8 mouse cellular contexts compared by ENCODE assay signal in the genomic region with DNA sequence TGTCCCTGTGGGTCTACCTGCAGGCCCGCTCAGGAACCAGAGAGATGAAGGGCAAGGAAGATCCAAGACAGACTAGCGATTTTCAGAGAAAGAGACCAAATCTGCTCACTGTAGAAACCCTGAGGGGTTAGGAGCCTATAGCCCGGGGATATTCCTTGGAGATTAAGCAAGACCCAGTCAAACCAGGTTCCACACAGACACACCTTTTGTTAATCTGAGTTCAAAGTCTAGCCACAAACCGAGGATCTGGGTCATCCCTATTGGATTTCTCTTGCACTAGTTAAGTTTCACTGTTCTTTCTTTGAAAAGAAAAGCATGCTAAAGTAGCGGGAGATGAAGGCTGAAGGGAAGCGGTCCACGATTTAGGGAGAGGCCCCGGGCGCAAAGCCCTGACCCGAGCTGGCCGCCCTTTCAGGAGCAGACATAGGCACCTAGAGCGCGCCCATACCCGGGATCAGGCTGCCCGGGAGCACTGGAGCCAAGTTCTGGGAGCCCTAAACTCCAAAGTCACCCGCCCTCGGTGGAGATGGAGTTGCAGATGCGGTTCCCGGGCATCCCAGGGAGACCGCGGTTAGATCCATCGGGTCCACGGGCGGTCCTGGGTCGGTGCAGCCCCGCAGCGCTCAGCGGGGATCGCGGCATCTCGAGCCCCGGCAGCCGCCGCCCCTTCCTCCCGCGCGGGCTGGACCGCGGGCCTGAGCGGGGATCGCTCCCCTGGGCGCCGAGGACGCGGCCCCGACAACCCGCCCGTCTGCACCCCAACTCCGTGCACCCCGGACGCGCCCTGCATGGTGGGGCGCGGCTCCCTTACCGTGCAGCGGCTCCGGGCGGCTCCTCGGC. TPM values are rescaled to one million over a fixed set of nuclear protein-coding genes. Genes with fewer than 3 reads are reported as not detected.
DNase-seq lines count a peak whose midpoint lies in the region; ATAC-seq and TF ChIP-seq lines count a peak whose summit lies in the region.

No protein-coding gene starts in this region.

- TF ChIP-seq CTCF in CH12.LX (conservative IDR thresholded peaks at IDR 0.05 in 1 of 2, IDR thresholded peaks at IDR 0.05 in 1 of 2; ENCODE audit: low read depth in 2 of 2, low read length in 2 of 2): no peak
- TF ChIP-seq CTCF in liver, embryonic 14.5 days (IDR thresholded peaks at IDR 0.05; ENCODE audit: low read depth): no peak
- no peak for TF ChIP-seq CTCF in olfactory bulb, adult 2 months (IDR thresholded peaks at IDR 0.05; ENCODE audit: insufficient read depth, low read depth, low read length)

- H3K4me2 ChIP-seq in CH12.LX (ENCODE audit: insufficient read depth, low read depth, poor library complexity, severe bottlenecking): peak overlapping the region; percentile 61
- peak overlapping the region; percentile 85 for H3K4me2 ChIP-seq in embryonic facial prominence, embryonic 11.5 days (ENCODE audit: low read depth, low read length)
- H3K4me2 ChIP-seq in hindbrain, embryonic 11.5 days (replicated peaks; ENCODE audit: low read depth, low read length): peak overlapping the region; percentile 76
- peak overlapping the region; percentile 76 for H3K4me2 ChIP-seq in liver, embryonic 14.5 days (ENCODE audit: low read depth)

- dilution Hi-C loops in CH12.LX (cut with MboI; ENCODE audit: extremely low pct_ligation_motif_present, extremely low pct_unique_long_range_greater_than_20kb, low sequenced_read_pairs): no loop called here

- TF ChIP-seq EP300 in CH12.LX (IDR thresholded peaks at IDR 0.05; ENCODE audit: low read length): no peak
- no peak for TF ChIP-seq EP300 in liver, embryonic 14.5 days (IDR thresholded peaks at IDR 0.05; ENCODE audit: low read depth)

- DNase-seq in gastrocnemius, postnatal 10 days: peak; percentile 53
- DNase-seq in gastrocnemius, postnatal 25 days: no peak
- no peak for DNase-seq in CH12.LX (ENCODE audit: extremely low read depth)
- DNase-seq in embryonic facial prominence, embryonic 11.5 days (ENCODE audit: low spot score): peak; percentile 60
- DNase-seq in hindbrain, embryonic 11.5 days (ENCODE audit: low spot score): peak; percentile 70
- no peak for DNase-seq in liver, embryonic 14.5 days (ENCODE audit: low read depth in 3 of 3, low spot score in 3 of 3)
- no peak for DNase-seq in frontal cortex, postnatal 14 days (ENCODE audit: low spot score in 2 of 2)

- peaks cover 9 to 12% of the 10 kb centered on the region in 2 experiments for H3K4me1 ChIP-seq in CH12.LX (ENCODE audit: control insufficient read depth in 1 of 2, insufficient read depth in 2 of 2)
- peaks cover 3% of the 10 kb centered on the region; the same call in 1 of the 2 replicates for H3K4me1 ChIP-seq in embryonic facial prominence, embryonic 11.5 days (ENCODE audit: control insufficient read depth, insufficient read depth, low read length)
- peaks cover 2% of the 10 kb centered on the region; the same call in 1 of the 2 replicates for H3K4me1 ChIP-seq in hindbrain, embryonic 11.5 days (replicated peaks; ENCODE audit: control insufficient read depth, insufficient read depth, low read length)
- peaks cover 14 to 30% of the 10 kb centered on the region in 2 experiments for H3K4me1 ChIP-seq in liver, embryonic 14.5 days (replicated peaks; ENCODE audit: control insufficient read depth in 2 of 2, insufficient read depth in 2 of 2, low read length in 1 of 2)
- H3K4me1 ChIP-seq in olfactory bulb, adult 2 months (ENCODE audit: control insufficient read depth, insufficient read depth, low read length): peaks cover 5% of the 10 kb centered on the region; the same call in 1 of the 2 replicates

- H3K79me2 ChIP-seq in CH12.LX (replicated peaks; ENCODE audit: control insufficient read depth, extremely low read depth, insufficient read depth, poor library complexity, severe bottlenecking): no peaks in the 10 kb centered on the region

- H3K9ac ChIP-seq in CH12.LX (ENCODE audit: insufficient read depth, low read depth): peak overlapping the region; percentile 57
- H3K9ac ChIP-seq in embryonic facial prominence, embryonic 11.5 days (replicated peaks; ENCODE audit: low read length): peak overlapping the region; percentile 98
- H3K9ac ChIP-seq in hindbrain, embryonic 11.5 days (ENCODE audit: low read depth, low read length): peak overlapping the region; percentile 94
- H3K9ac ChIP-seq in liver, embryonic 14.5 days (replicated peaks): peak overlapping the region; percentile 56

- peak; percentile 53 for ATAC-seq in embryonic facial prominence, embryonic 11.5 days (replicated peaks; ENCODE audit: insufficient number of reproducible peaks, low FRiP score, low TSS enrichment, low read depth)
- ATAC-seq in hindbrain, embryonic 11.5 days (ENCODE audit: low FRiP score): peak; percentile 73
- peak; percentile 75 for ATAC-seq in liver, embryonic 14.5 days (ENCODE audit: insufficient read depth)

- H3K27ac ChIP-seq in CH12.LX (ENCODE audit: insufficient read depth, low read depth): no peak overlapping the region
- H3K27ac ChIP-seq in embryonic facial prominence, embryonic 11.5 days (replicated peaks; ENCODE audit: low read depth, low read length): peak overlapping the region; percentile 81
- H3K27ac ChIP-seq in hindbrain, embryonic 11.5 days (ENCODE audit: low read depth, low read length): peak overlapping the region; percentile 37
- no peak overlapping the region for H3K27ac ChIP-seq in liver, embryonic 14.5 days
- no peak overlapping the region for H3K27ac ChIP-seq in olfactory bulb, adult 2 months (ENCODE audit: insufficient read depth, low read depth, low read length)

- 1% methylated on average over 43 of the region's 59 CpGs for WGBS in embryonic facial prominence, embryonic 11.5 days
- 3% methylated on average over 38 of the region's 59 CpGs for WGBS in hindbrain, embryonic 11.5 days
- 4% methylated on average over 58 of the region's 59 CpGs for WGBS in liver, embryonic 14.5 days (ENCODE audit: insufficient replicate concordance)
- 6% methylated on average over 56 of the region's 59 CpGs for WGBS in olfactory bulb, adult 2 months

- no peaks in the 10 kb centered on the region for H3K36me3 ChIP-seq in CH12.LX (replicated peaks in 1 of 2; ENCODE audit: control insufficient read depth in 1 of 2, insufficient read depth in 1 of 2, low read length in 1 of 2)
- no peaks in the 10 kb centered on the region for H3K36me3 ChIP-seq in embryonic facial prominence, embryonic 11.5 days (replicated peaks; ENCODE audit: control insufficient read depth, insufficient read depth, low read depth, low read length)
- H3K36me3 ChIP-seq in hindbrain, embryonic 11.5 days (ENCODE audit: control insufficient read depth, insufficient read depth, low read length): no peaks in the 10 kb centered on the region
- no peaks in the 10 kb centered on the region for H3K36me3 ChIP-seq in liver, embryonic 14.5 days (replicated peaks; ENCODE audit: control insufficient read depth, insufficient read depth, low read depth)

- TF ChIP-seq RAD21 in CH12.LX (IDR thresholded peaks at IDR 0.05; ENCODE audit: low read depth, low read length): no peak

- in situ Hi-C loops in CH12.LX (cut with MboI; ENCODE audit: low pct_ligation_motif_present, low pct_unique_long_range_greater_than_20kb, low sequenced_read_pairs): no loop called here

- H3K9me3 ChIP-seq in CH12.LX (replicated peaks; ENCODE audit: low read length): peaks cover 9% of the 10 kb centered on the region
- no peaks in the 10 kb centered on the region for H3K9me3 ChIP-seq in embryonic facial prominence, embryonic 11.5 days (replicated peaks; ENCODE audit: control insufficient read depth, low read length)
- no peaks in the 10 kb centered on the region for H3K9me3 ChIP-seq in hindbrain, embryonic 11.5 days (ENCODE audit: control insufficient read depth, low read length)
- no peaks in the 10 kb centered on the region for H3K9me3 ChIP-seq in liver, embryonic 14.5 days (ENCODE audit: control insufficient read depth, low read length)

- peak overlapping the region in 2 of 3 experiments; percentile 25 to 71 for H3K4me3 ChIP-seq in CH12.LX (replicated peaks in 1 of 3; ENCODE audit: low read depth in 2 of 3, low read length in 2 of 3, poor library complexity in 1 of 3)
- peak overlapping the region; percentile 85 for H3K4me3 ChIP-seq in embryonic facial prominence, embryonic 11.5 days (ENCODE audit: low read depth, low read length)
- peak overlapping the region; percentile 83 for H3K4me3 ChIP-seq in hindbrain, embryonic 11.5 days (ENCODE audit: low read depth, low read length)
- peak overlapping the region; percentile 63 to 66 for H3K4me3 ChIP-seq in liver, embryonic 14.5 days (ENCODE audit: insufficient read depth in 1 of 2, low read depth in 2 of 2, low read length in 2 of 2)
- peak overlapping the region; percentile 61 for H3K4me3 ChIP-seq in olfactory bulb, adult 2 months (ENCODE audit: insufficient read depth, low read depth, low read length)

- TF ChIP-seq POLR2A in CH12.LX (IDR thresholded peaks at IDR 0.05; ENCODE audit: low read depth, low read length): no peak
- no peak for TF ChIP-seq POLR2A in olfactory bulb, adult 2 months (IDR thresholded peaks at IDR 0.05; ENCODE audit: insufficient read depth, low read depth, low read length)

- peaks cover 1% of the 10 kb centered on the region for H3K27me3 ChIP-seq in CH12.LX (replicated peaks)
- no peaks in the 10 kb centered on the region for H3K27me3 ChIP-seq in embryonic facial prominence, embryonic 11.5 days (ENCODE audit: control insufficient read depth, insufficient read depth, low read length)
- H3K27me3 ChIP-seq in hindbrain, embryonic 11.5 days (ENCODE audit: control insufficient read depth, insufficient read depth, low read length): no peaks in the 10 kb centered on the region
- H3K27me3 ChIP-seq in liver, embryonic 14.5 days (ENCODE audit: control insufficient read depth, insufficient read depth, low read length): peaks cover 6% of the 10 kb centered on the region; the same call in 1 of the 2 replicates

RNA-seq across cellular contexts. Expression of gene Wipf1, which starts 0.8 kb away (rescaled TPM):
- total RNA-seq in gastrocnemius, postnatal 10 days (2021): 10 to 100 TPM; 21.5 to 27.6 TPM
- 10 to 100 TPM; 11.2 to 11.5 TPM for total RNA-seq in gastrocnemius, postnatal 25 days (2021)
- total RNA-seq in CH12.LX (2012; rRNA removed) (18.3 and 19.2 TPM in 2 replicates), CH12.LX (2014; rRNA removed) (18.8 and 21.8 TPM in 2 replicates)
- 88.7 and 95.0 TPM in 2 replicates for polyA plus RNA-seq in CH12.LX (2012; ENCODE audit: insufficient read length, low read depth)
- polyA plus RNA-seq in embryonic facial prominence, embryonic 11.5 days (2014; fragmentation: Nextera tagmentation; extraction: Ambion mirVana): 15.9 and 17.5 TPM in 2 replicates
- 9.2 and 9.7 TPM in 2 replicates for polyA plus RNA-seq in hindbrain, embryonic 11.5 days (2014; fragmentation: Nextera tagmentation; extraction: Ambion mirVana)
- 2.2 and 3.4 TPM in 2 replicates for polyA plus RNA-seq in liver, embryonic 14.5 days (2012; rRNA removed)
- 4.1 and 5.7 TPM in 2 replicates for polyA plus RNA-seq in liver, embryonic 14.5 days (2014; fragmentation: Nextera tagmentation; extraction: Ambion mirVana)
- not detected in 2 replicates for polyA plus RNA-seq in olfactory bulb, adult 2 months (2012; ENCODE audit: insufficient read depth, insufficient read length, low replicate concordance, missing spikeins)

RNA-seq across cellular contexts. Expression of gene Chrna1, which starts 51.4 kb away (rescaled TPM):
- 10 to 100 TPM; 31.7 to 37.0 TPM for total RNA-seq in gastrocnemius, postnatal 10 days (2021)
- 1 to 10 TPM; 7.6 to 9.0 TPM for total RNA-seq in gastrocnemius, postnatal 25 days (2021)
- 0.04 TPM in 1 of 2 replicates, not detected in the other for total RNA-seq in CH12.LX (2012; rRNA removed)
- total RNA-seq in CH12.LX (2014; rRNA removed): not detected in 2 replicates
- polyA plus RNA-seq in CH12.LX (2012; ENCODE audit: insufficient read length, low read depth): not detected in 2 replicates
- polyA plus RNA-seq in embryonic facial prominence, embryonic 11.5 days (2014; fragmentation: Nextera tagmentation; extraction: Ambion mirVana): 0.88 and 1.2 TPM in 2 replicates
- 0.51 and 0.98 TPM in 2 replicates for polyA plus RNA-seq in hindbrain, embryonic 11.5 days (2014; fragmentation: Nextera tagmentation; extraction: Ambion mirVana)
- polyA plus RNA-seq in liver, embryonic 14.5 days (2012; rRNA removed): 0.01 TPM in 2 replicates
- polyA plus RNA-seq in liver, embryonic 14.5 days (2014; fragmentation: Nextera tagmentation; extraction: Ambion mirVana): 0.10 and 0.13 TPM in 2 replicates
- polyA plus RNA-seq in olfactory bulb, adult 2 months (2012; ENCODE audit: insufficient read depth, insufficient read length, low replicate concordance, missing spikeins): not detected in 2 replicates

Comparison
In these comparisons a context has a peak if more than half of its experiments do, and no peak if none do; other contexts are left out.
1. DNase-seq: peak in gastrocnemius, postnatal 10 days (single experiment), embryonic facial prominence, embryonic 11.5 days (single experiment) and hindbrain, embryonic 11.5 days (single experiment); none in gastrocnemius, postnatal 25 days (single experiment), CH12.LX (single experiment), liver, embryonic 14.5 days (0 of 3) and frontal cortex, postnatal 14 days (0 of 2).
2. H3K27ac ChIP-seq: peak in embryonic facial prominence, embryonic 11.5 days (single experiment) and hindbrain, embryonic 11.5 days (single experiment); none in CH12.LX (single experiment), liver, embryonic 14.5 days (single experiment) and olfactory bulb, adult 2 months (single experiment).
3. Peak in every context shown above with its lines, with median percentiles within 50 percentile points of each other: H3K4me2 ChIP-seq, H3K4me3 ChIP-seq, H3K9ac ChIP-seq and ATAC-seq.